Mouse (Mus musculus): Measurements from ENCODE around the gene St8sia4.
"Not testable (repeated sequence)": the region's sequence is repeated elsewhere in the genome, so short reads cannot be mapped to it uniquely, and the experiment has no call there.

St8sia4 gene

DNA sequence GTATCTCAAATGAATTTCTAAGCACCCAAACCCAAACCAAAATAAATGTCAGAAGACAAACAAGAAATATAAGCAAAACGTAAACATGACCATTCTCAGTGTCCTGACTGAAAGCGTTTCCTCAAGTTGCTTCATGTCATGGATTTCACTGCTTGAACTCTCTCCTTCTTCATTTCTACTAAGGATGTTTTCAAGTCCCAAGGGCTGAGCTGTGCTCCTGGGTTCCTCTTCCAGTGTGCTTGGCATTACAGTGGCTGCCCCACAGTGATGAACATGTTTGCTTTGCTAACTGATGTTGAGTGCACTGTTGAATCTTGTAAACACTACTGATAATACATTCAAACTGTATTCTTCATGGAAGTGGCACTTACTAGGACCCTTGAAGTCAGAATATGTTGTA, 76.3 kb downstream of the St8sia4 start:
- no peak for DNase-seq

DNA sequence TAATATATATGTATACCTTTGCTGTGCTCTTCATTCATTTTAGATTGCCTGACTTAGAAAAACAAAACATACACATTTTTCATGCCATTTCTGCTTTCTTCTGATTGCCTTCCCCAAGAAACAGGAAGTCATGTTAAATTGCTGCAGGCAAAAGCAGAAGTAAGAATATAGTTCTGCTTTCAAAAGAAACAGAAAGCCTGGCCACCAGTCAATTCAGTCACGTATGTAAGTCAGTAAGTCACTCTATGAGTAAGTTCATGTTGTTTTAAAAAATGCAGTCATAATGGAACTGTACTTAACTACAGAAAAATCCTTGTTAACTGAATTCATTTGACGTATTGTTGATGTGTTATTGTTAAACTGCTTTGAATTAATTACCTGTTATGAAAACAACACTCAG, 77.3 kb downstream of the St8sia4 start:
- DNase-seq, result peak; percentile 6 to 7

DNA sequence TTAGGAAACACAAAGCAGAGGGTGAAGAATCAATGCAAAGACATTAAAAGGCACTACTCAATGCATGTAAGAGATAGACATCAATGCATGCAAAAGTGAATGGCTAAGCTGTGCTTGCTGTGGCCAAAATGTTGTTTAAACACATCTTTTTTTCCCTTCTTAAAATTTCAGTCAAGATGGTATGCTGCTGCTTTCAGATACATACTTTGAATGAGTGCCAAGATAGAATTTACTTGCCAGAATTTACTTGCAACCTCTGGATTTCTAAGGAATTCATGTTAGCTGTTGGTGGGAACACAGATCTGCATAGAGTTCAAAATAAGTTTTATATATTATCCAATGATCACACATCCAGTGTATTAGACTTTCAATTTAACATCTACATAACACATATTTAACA, 77.9 kb downstream of the St8sia4 start:
- DNase-seq, result no peak

DNA sequence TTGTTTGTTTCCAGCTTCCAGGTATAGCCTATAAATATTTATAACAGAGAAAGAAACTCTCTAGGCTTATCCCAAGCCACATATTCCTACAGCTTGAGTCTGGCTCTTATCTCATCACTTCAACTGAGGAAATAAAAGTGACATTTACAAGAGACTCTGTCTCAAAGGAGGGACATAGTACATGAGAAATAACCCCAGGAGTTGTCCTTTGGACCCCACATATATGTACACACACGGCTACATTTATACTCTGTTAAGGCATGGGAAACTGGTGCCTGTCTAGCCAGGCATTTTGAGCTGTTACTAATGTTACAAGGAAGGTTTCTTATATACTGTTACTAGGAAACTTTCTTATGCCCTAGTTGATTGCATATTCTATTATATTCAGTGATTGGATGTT, 84.1 kb downstream of the St8sia4 start:
- DNase-seq, result no peak

DNA sequence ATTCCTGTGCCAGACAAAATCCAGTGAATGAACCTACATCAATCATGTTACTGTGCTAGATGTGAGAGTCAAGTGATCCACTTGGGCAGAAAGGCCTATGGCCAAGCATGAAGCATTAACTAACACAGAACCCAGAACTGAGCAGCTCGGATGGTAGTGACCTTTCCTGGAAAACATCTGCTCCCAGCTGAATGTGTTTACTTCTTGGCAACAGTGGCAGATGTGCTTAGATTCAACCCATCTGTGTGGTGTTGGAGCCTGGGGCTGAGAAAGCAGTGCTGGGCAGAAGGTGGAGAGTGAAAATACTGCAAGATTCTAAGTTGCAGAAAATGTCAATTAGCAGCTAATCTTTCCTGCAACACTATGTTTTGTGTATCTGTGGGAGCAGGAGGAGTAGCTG, 85.1 kb downstream of the St8sia4 start:
- DNase-seq, result no peak

DNA sequence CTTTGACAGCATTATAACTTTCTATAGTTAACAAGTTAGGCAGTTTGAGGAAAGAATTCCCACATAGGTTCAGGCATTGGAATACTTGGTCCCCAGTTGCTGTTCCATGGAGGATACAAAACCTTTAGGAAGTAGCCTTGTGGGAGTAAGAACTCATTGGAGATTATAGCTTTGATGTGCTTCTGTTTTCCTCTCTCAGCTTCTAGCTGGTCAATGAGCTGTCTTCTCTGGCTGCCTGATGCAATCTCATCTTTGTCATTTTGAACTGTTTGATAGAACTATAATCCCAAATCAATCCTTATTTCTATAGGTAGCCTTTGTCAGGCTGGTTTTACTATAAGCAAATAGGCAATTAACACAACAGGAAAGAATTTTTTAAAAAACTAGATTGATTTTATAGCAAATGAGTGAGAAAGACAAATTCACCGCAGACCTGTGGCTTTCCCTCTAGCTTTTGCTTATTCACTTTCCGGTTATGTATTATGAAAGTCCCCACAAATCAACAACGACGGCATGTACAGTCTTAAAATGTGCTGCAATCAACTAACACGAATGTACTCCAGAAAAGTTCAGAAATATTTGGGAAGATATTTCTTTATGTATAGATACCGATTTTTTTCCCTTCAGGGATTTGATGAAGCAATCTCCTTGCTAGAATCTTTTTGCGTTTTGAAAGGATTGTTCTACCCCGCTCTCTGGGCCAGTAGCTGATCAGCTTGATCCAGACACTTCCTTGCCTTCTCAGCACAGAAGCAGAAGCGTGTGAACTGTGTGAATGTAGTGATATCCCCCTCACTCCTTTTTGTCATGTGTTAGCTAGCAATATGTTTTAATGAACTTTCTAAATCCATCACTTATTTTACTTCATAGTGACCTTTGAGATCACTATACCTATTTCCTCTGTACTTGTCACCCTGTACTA, 94.5 kb downstream of the St8sia4 start:
- no peak for DNase-seq

DNA sequence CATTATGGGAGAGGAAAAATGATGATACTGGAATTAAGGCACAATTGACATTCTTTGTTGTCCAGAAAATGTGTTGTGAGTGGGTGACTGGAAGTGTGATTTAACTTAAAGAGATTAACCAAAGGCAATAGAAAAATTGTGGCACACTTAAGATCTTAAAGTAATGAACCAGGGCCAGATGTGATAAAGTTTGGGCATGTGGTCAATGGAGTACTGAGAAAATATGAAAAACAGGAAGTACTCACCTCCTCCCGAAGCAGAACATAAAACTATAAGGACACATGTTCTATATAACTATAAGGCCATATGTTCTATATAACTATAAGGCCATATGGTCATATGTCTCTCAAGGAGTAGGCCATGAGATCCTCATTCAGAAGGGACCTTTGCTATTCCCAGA, 96.3 kb downstream of the St8sia4 start:
- no peak for DNase-seq

DNA sequence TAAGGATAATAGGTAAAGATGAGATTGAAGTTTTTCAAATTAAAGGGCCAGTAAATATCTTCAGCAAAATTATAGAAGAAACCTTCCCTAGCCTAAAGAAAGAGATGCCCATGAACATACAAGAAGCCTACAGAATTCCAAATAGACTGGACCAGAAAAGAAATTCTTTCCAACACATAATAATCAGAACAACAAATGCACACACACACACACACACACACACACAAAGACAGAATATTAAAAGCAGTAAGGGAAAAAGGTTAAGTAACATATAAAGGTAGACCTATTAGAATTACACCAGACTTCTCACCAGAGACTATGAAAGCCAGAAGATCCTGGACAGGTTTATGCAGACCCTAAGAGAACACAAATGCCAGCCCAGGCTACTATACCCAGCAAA, 112.8 kb downstream of the St8sia4 start:
- not testable (repeated sequence) for DNase-seq

DNA sequence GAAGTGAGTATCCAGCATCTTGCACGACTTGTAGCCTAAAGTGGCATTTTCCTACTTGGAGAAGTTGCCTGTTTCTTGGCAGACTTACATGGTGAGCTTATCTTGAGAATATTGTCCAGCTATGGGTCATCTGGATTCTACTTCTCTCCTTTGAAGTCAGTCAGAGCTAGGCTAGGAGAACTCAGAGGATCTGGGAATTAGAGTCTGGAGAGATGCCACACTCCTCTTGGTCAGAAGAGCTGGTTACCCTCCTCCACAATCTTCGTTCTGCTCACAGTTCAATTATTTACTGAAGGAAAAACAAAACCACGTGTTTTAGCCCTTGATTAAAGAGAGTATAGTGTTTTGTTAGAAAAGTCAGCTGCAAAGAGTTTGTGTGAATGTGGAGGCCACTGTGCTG, 125.9 kb downstream of the St8sia4 start:
- DNase-seq, result no peak
